Comparison of ENCODE assay signal across 12 mouse cellular contexts in genomic region chr12:8519431-8520160, GRCm38 (mm10). TPM values are rescaled to one million over a fixed set of nuclear protein-coding genes. Genes with fewer than 3 reads are reported as not detected.
A peak's percentile ranks its signal among the peaks of the same experiment; 100 is the strongest.
DNase-seq lines count a peak whose midpoint lies in the region; ATAC-seq and TF ChIP-seq lines count a peak whose summit lies in the region.
"Had no signal": no experiment of that assay in that cellular context is flagged by ENCODE, and none has a peak within 500 bp of the region (broad histone marks: within the 10 kb centered on the region; RNA-seq: fewer than 3 reads in every experiment).

No protein-coding gene starts in this region.

- no peak overlapping the region for H3K4me3 ChIP-seq in lung, embryonic 14.5 days (ENCODE audit: low read depth, low read length)
- no peak overlapping the region for H3K4me3 ChIP-seq in lung, postnatal 0 days (ENCODE audit: low read depth, low read length)
- H3K4me3 ChIP-seq in heart, embryonic 10.5 days: no peak overlapping the region
- H3K4me3 ChIP-seq: forebrain, embryonic 13.5 days; hindbrain, embryonic 12.5 days had no signal

- H3K36me3 ChIP-seq in lung, embryonic 14.5 days (ENCODE audit: insufficient read depth): no peaks in the 10 kb centered on the region
- no peaks in the 10 kb centered on the region for H3K36me3 ChIP-seq in lung, postnatal 0 days (ENCODE audit: insufficient read depth, low read length)
- no peaks in the 10 kb centered on the region for H3K36me3 ChIP-seq in heart, embryonic 10.5 days
- H3K36me3 ChIP-seq: hindbrain, embryonic 12.5 days had no signal

- no peak overlapping the region for H3K27ac ChIP-seq in lung, embryonic 14.5 days (ENCODE audit: low read depth)
- no peak overlapping the region for H3K27ac ChIP-seq in lung, postnatal 0 days (ENCODE audit: low read length)
- H3K27ac ChIP-seq in heart, embryonic 10.5 days: peak overlapping the region; percentile 85
- H3K27ac ChIP-seq: forebrain, embryonic 13.5 days; hindbrain, embryonic 12.5 days had no signal

- no peak for TF ChIP-seq CTCF in lung, embryonic 14.5 days (IDR thresholded peaks at IDR 0.05; ENCODE audit: low read depth)
- TF ChIP-seq CTCF in lung, postnatal 0 days (IDR thresholded peaks at IDR 0.05): no peak

- no peaks in the 10 kb centered on the region; the same call in 1 of the 2 replicates for H3K9me3 ChIP-seq in lung, embryonic 14.5 days (ENCODE audit: low read depth, low read length)
- H3K9me3 ChIP-seq in lung, postnatal 0 days (ENCODE audit: low read length): no peaks in the 10 kb centered on the region
- no peaks in the 10 kb centered on the region for H3K9me3 ChIP-seq in heart, embryonic 10.5 days
- H3K9me3 ChIP-seq: forebrain, embryonic 13.5 days; hindbrain, embryonic 12.5 days had no signal

- ATAC-seq in lung, embryonic 14.5 days (ENCODE audit: insufficient read depth): no peak
- no peak for ATAC-seq in lung, postnatal 0 days
- ATAC-seq: forebrain, embryonic 13.5 days had no signal

- no peak overlapping the region for H3K9ac ChIP-seq in lung, embryonic 14.5 days
- H3K9ac ChIP-seq in lung, postnatal 0 days (replicated peaks; ENCODE audit: low read depth): no peak overlapping the region
- H3K9ac ChIP-seq: forebrain, embryonic 13.5 days; hindbrain, embryonic 12.5 days had no signal

- 45% methylated on average over 12 of the region's 12 CpGs for WGBS in lung, embryonic 14.5 days
- 47% methylated on average over 12 of the region's 12 CpGs for WGBS in lung, postnatal 0 days
- WGBS in heart, embryonic 10.5 days: 46% methylated on average over 12 of the region's 12 CpGs

- no peak for TF ChIP-seq EP300 in lung, postnatal 0 days (IDR thresholded peaks at IDR 0.05)

- no peaks in the 10 kb centered on the region for H3K27me3 ChIP-seq in lung, embryonic 14.5 days (ENCODE audit: insufficient read depth, low read length)
- H3K27me3 ChIP-seq in lung, postnatal 0 days (replicated peaks; ENCODE audit: insufficient read depth, low read length): no peaks in the 10 kb centered on the region
- no peaks in the 10 kb centered on the region for H3K27me3 ChIP-seq in heart, embryonic 10.5 days (ENCODE audit: insufficient read depth, poor library complexity, severe bottlenecking)
- H3K27me3 ChIP-seq: forebrain, embryonic 13.5 days; hindbrain, embryonic 12.5 days had no signal

- no peak overlapping the region for H3K4me2 ChIP-seq in lung, embryonic 14.5 days
- H3K4me2 ChIP-seq in lung, postnatal 0 days (replicated peaks; ENCODE audit: low read depth, low read length): no peak overlapping the region
- H3K4me2 ChIP-seq: forebrain, embryonic 13.5 days; hindbrain, embryonic 12.5 days; midbrain, embryonic 11.5 days had no signal

- DNase-seq in embryo, embryonic 11 days: peak; percentile 24
- no peak for DNase-seq in embryo, embryonic 9.5 days (ENCODE audit: extremely low spot score)
- peak; percentile 33 for DNase-seq in lung, embryonic 14.5 days
- DNase-seq in lung, postnatal 0 days (ENCODE audit: low spot score): no peak
- no peak for DNase-seq in heart, embryonic 10.5 days (ENCODE audit: low spot score)
- DNase-seq in natural killer cell, adult 2 months (ENCODE audit: low spot score in 2 of 2): peak; percentile 70 to 79
- no peak for DNase-seq in spleen, postnatal 14 days (ENCODE audit: low spot score in 2 of 2)
- DNase-seq in yolk sac, embryonic 10.5 days (ENCODE audit: low spot score): no peak
- DNase-seq: adrenal gland, postnatal 14 days had no signal

- peaks cover 3% of the 10 kb centered on the region; the same call in 1 of the 2 replicates for H3K4me1 ChIP-seq in lung, embryonic 14.5 days (ENCODE audit: insufficient read depth)
- H3K4me1 ChIP-seq in lung, postnatal 0 days (ENCODE audit: insufficient read depth, low read depth, low read length): no peaks in the 10 kb centered on the region
- H3K4me1 ChIP-seq in heart, embryonic 10.5 days: peaks cover 40% of the 10 kb centered on the region
- H3K4me1 ChIP-seq: forebrain, embryonic 13.5 days; hindbrain, embryonic 12.5 days had no signal

RNA-seq across cellular contexts. Expression of gene Rhob, which starts 19.8 kb away (rescaled TPM):
- polyA plus RNA-seq in lung, embryonic 14.5 days (2014; fragmentation: Nextera tagmentation; extraction: Ambion mirVana): 62.4 and 66.5 TPM in 2 replicates
- 77.6 and 77.9 TPM in 2 replicates for polyA plus RNA-seq in lung, postnatal 0 days (2015; fragmentation: Nextera tagmentation; extraction: Ambion mirVana)
- polyA plus RNA-seq in heart, embryonic 10.5 days (2016; fragmentation: Nextera tagmentation; extraction: Ambion mirVana): 33.7 and 42.1 TPM in 2 replicates

Comparison
In these comparisons a context has a peak if more than half of its experiments do, and no peak if none do; other contexts are left out.
1. DNase-seq: peak in embryo, embryonic 11 days (single experiment), lung, embryonic 14.5 days (single experiment) and natural killer cell, adult 2 months (2 of 2); none in embryo, embryonic 9.5 days (single experiment), lung, postnatal 0 days (single experiment), heart, embryonic 10.5 days (single experiment), spleen, postnatal 14 days (0 of 2) and yolk sac, embryonic 10.5 days (single experiment).